Mouse (Mus musculus): ENCODE measurements around the gene Dhrs7b.
A peak's percentile ranks its signal among the peaks of the same experiment; 100 is the strongest.
"Not testable (repeated sequence)": the region's sequence is repeated elsewhere in the genome, so short reads cannot be mapped to it uniquely, and the experiment has no call there.

Dhrs7b gene

GRCm38 (mm10) chr11:60841467-60842200 is 11.2 kb downstream of the Dhrs7b start:
- no peak for DNase-seq

DNA sequence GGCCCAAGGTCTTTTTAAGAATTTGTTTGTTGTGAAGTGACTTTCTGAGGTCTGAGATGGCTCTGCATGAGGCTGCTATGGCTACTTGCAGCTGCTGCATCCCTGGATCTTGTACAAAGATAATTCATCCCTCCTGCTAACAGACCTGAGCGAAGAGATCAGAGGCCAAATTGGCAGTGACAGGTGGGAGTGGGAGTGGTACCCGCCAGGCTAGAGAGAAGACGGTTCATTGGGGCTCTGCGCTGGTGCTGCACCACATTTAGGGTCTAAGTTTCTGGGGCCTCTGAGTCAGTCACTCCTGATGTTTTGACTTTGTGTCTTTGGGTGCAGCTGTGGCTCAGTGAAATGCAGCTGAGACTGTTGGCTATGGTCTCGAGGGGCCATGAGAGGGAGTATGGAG is 13.0 kb downstream of the Dhrs7b start:
- DNase-seq, result no peak

DNA sequence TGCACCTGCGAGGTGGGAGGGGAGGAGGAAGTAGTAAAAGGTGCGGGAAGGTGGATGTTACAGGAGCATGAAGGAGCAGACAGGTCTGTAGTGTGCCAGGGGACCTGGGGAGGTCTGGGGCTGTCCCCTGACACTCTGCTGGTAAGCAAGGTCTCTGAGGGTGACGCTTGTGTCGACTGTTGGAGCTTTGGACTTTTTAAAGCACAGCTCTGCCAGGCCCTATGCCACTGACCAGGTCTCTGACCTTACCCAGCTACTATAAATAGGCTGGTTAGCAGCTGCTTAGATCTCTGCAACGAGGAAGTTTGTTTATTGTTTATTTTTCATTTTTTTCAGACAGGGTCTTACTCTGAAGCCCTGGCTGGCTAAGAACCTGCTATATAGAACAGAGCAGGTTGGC is 15.0 kb downstream of the Dhrs7b start:
- DNase-seq, result no peak

- no peak for DNase-seq
Observed at GRCm38 (mm10) chr11:60856587-60856986, 26.2 kb downstream of the Dhrs7b start.

GRCm38 (mm10) chr11:60861993-60862392 is 31.6 kb downstream of the Dhrs7b start:
- DNase-seq, result no peak

- peak in 1 of 2 experiments; percentile 16 for DNase-seq
Observed at GRCm38 (mm10) chr11:60863196-60863595, 32.8 kb downstream of the Dhrs7b start.

DNA sequence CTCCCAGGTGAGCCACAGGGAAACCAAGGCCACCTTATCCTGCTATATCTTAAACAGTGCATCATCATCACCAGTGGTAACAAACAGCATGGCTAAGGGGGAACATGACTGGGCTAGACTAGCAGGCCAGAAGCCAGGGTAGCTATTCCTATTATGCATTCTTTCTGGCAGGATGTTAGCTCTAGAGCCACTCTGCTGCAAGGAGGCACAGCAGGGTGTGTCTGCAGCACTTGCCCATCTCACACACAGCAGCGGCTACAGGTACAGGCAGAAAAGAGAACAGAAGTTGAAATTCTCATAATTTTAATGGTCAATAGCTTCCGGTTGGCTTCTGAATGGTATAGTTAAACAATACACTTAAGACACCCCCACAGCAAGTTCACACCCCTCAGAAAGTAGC is 33.7 kb downstream of the Dhrs7b start:
- peak; percentile 31 to 36 for DNase-seq

- DNase-seq, result no peak
Observed at GRCm38 (mm10) chr11:60864916-60865315, 34.5 kb downstream of the Dhrs7b start.

DNA sequence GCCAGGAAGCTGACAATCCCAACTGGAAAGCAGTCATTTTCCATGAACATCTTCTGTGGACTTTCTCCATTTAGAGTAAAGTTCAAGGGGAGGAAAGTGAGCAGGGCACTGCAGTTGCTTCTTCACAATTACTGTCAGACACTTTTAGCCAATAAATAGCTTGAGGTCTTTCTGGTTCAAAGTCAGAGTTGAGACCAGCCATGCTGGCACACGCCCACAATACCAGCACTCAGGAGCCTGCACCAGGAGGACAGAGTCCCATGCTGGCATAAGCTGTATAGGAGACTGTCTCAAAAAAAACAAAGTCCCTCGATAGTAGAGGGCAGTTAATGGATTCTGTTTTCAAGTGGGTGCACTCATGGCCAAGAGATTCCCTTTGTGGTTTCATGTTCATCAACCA is 35.6 kb downstream of the Dhrs7b start:
- no peak for DNase-seq

DNA sequence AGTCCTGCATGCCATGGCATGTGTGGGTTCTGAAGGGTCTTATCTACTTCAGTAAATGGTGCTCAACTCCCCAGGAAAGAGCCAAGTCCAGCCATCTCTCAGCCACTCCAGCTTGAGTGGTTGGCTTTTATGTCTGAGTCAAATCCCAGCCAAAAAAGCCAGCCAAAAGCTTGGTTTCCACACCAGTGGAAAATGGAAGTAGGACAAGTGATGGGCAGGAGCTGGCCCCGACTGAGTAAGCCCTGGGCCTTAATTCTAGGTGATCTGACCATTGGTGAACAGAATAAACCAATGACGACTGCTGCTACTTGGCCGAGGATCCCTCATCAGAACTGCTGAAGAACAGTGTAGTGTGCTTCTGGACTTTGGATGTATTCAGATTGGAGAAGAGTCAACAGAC is 37.0 kb downstream of the Dhrs7b start:
- DNase-seq, result peak; percentile 21 to 28

- DNase-seq, result no peak
Observed at GRCm38 (mm10) chr11:60867904-60868303, 37.5 kb downstream of the Dhrs7b start.

DNA sequence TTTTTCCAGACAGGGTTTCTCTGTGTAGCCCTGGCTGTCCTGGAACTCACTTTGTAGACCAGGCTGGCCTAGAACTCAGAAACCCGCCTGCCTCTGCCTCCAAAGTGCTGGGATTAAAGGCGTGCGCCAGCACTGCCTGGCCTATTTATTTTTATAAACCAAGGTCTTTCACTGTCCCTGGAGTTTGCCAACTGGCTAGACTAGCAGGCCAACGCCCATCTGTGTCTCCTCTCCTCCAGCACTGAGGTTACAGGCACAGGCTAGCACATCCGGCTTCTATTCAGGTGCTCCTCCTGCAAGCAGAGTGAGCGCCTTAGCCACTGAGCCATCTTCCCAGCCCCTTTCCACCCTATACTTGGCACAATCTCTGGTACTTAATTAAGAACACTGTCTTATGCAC is 39.0 kb downstream of the Dhrs7b start:
- DNase-seq, result not testable (repeated sequence)

- DNase-seq, result no peak
Observed at GRCm38 (mm10) chr11:60871409-60871808, 41.0 kb downstream of the Dhrs7b start.

DNA sequence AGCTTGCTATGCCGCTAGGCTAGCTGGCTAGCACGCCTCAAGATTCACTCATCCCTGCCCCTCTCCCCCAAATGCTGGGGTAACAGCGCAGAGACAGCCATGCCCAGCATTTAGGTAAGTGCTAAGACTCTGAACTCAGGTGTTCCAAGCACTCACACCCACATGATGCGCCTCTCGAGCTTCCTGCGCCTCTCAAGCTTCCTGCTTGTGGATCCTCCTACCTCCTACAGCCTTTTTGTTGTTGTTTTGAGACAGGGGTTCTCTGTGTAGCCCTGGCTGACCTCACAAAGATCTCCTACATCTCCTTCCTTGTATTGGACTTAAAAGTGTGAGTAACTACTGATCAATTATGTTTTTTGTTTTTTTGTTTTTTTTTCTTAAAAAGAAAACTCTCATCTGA is 42.7 kb downstream of the Dhrs7b start:
- DNase-seq, result no peak

DNA sequence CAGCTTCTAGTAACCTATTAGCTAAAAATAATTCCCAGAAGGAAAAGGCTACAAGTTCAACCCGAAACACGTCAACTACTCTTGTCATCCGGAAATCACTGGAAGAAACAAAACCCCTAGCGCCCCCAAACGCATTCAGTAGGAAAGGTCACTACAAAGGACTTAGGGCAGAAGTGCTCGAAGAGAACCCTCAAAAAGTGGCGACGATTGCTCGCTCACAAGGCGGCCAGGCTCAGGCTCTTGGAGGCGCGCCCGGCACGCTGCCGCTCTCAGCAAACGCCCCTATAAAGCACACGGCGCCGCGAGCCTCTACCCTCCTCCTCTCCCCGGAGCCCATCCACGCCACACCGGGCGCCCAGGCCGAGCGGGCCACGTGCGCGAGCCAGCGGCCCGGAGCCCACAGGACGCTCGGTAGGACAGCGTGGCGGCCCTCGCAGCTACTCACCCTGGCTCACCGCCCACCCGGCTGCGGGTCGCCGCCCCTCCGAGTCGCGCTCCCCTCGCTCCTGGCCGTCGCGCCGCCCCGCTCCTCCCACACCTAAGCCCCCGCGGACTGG is 47.7 kb downstream of the Dhrs7b start:
- peak; percentile 52 to 55 for DNase-seq

- DNase-seq, result peak; percentile 91 to 92
Observed at GRCm38 (mm10) chr11:60878675-60879294, 48.4 kb downstream of the Dhrs7b start, which contains the start of gene Tmem11. Gene Tmem11, minus strand, starts transcription at chr11:60879272.

- peak; percentile 41 to 52 for DNase-seq
Observed at GRCm38 (mm10) chr11:60879423-60879822, 49.0 kb downstream of the Dhrs7b start.

DNA sequence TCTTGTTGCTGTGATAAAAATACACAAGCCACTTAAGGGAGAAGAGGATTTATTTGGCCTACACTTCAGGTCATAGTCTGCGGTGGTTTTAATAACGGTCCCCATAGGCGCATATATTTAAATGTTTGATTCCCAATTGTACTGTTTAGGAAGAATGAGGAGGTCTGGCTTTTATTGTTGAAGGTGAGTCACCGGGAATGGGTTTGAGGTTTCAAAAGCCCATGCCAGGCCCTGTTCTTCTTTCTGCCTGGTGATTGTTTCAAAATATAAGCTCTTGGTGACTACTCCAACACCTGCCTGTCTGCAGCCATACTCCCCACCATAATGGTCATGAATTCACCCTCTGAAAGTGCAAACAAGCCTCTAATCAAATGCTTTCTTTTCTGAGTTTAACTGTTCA is 50.1 kb downstream of the Dhrs7b start:
- DNase-seq, result no peak

GRCm38 (mm10) chr11:60882386-60882785 is 52.0 kb downstream of the Dhrs7b start:
- no peak for DNase-seq

- not testable (repeated sequence) for DNase-seq
Observed at GRCm38 (mm10) chr11:60886986-60887385, 56.6 kb downstream of the Dhrs7b start.

DNA sequence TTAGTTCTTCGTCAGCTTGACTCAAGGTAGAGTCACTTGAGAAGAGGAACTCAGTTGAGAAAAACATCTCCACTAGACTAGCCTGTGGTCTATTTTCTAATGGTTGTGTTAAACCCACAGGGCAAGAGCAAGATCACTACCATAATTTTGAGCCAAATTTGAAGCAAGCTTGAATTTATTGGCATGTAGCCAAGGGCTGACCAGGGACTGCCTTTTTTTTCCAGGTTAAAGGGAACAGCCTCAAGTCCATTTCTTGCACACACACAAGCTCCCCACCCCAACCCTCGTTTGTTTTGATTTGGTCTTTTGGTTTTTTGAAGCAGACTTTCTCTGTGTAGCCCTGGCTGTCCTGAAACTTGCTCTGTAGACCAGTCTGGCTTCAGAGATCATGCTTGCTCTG is 59.4 kb downstream of the Dhrs7b start:
- DNase-seq, result no peak

GRCm38 (mm10) chr11:60890286-60890685 is 59.9 kb downstream of the Dhrs7b start:
- no peak for DNase-seq

DNA sequence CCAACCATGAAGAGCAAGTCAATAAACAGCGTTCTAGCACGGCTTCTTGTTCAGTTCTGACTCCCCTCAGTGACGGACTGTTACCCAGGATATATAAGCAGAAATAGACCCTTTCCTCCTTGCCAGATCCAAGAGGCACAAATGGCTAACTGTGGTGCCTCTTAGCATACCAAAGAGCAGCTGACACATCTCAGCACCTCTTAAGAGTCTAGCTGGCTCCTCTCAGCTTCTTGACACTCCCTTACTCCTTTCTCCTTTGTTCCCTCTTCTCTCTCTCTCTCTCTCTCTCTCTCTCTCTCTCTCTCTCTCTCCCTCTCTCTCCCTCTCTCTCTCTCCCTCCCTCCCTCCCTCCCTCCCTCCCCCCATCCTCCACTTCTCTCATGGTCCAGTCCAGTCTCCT is 60.3 kb downstream of the Dhrs7b start:
- DNase-seq, result no peak

- DNase-seq, result no peak
Observed at GRCm38 (mm10) chr11:60895915-60896314, 65.5 kb downstream of the Dhrs7b start.
